Mouse (Mus musculus): ENCODE data around the gene Hecw1.
"Not testable (repeated sequence)": the region's sequence is repeated elsewhere in the genome, so short reads cannot be mapped to it uniquely, and the experiment has no call there.

The Hecw1 gene

DNA sequence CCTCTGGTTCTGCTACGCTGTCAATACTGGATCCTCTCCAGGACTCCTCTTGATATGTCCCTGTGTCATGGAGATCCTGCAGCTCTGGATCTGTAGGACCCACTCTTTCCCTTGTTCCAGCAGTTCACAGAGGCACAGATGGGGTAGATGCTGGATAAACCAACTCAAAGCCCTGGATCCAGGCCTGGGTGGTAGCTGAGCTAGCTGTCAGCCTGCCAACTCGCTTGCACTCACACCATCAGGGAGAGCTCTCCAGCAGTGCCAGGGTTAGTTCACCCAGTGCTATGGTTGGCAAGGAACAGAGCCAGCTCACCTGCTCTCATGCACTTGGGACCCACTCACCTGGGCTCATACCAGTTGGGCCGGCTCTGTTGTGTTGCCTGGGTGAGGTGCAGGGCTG, 157.5 kb downstream of the Hecw1 start:
- DNase-seq (ENCODE audit: low spot score) = no peak

DNA sequence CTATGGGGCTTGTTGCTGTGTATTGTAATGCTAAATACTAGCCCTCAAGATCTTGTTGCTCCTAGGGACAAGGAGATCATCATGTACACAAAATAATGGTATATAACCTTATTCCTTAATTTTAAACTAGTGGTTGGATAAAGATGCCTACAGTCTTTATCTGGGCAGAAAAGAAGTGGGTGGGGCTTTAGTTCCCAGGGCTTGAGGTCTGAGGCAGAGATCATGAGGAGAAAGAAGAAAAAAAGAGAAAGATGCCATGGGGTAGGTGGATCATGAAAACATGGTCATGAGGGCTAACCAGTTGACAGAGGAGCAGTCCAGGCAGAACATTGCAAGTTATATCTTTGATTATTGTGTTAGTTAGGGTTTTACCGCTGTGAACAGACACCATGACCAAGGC, 195.8 kb downstream of the Hecw1 start:
- no peak for DNase-seq (ENCODE audit: low spot score)

DNA sequence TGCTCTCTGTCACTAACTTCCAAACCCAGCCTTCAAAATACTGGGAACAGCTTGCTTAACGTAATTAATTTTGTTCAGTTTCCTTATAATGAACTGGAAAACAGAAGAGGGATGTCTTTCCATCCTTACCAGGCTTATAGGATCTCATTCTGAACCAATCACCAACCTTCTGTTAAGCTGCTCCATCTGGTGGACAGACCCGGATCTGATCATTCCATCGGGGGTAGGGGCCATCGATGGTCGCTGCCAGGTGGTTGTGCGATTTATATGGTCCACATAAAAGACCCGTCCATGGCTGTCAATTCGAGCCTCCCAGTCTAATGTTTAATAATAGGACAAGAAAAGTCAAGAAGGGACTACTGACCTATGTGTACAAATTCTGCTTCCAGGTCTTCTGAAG, 216.4 kb downstream of the Hecw1 start:
- no peak for DNase-seq (ENCODE audit: low spot score)

DNA sequence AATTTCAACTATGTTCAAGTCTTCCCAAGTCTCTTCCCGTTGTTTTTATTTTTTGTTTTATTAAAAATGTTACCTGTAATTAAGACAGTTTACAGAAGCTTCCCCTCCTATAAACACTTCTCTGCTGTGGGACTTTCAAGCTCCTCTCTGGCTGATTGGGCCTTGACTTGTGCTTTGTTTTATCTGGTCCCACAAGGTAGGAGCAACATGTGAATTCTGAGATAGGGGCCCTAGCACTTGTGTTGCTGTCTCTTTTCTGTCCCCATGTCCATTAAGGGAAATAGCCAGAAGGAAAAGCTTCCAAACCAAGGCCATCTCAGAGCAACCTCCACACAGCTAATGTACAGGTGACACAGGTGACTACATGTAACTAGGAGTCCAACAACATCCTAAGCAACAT, 218.9 kb downstream of the Hecw1 start:
- DNase-seq (ENCODE audit: low spot score) = no peak

- DNase-seq (ENCODE audit: low spot score) = no peak
These were observed 220.1 kb downstream of the Hecw1 start for GRCm38 (mm10) chr13:14302921-14303320.

DNA sequence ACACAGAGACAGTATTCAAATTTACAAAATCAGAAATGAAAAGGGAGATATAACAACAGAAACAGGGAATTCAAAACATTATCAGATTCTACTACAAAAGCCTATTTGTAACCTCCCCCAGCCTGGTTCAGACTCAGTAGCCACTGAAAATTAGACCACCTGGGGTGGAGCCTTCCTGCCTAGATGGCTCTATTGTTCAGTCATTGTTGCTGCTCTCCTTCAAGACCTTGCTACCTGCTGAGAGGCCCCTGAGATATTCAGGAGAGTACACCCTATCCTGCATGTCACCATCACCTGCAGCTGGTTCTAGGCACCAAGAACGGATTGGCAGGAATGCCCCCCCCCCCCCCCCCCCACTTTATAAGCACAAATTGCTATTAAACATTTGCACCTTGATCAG, 233.0 kb downstream of the Hecw1 start:
- no peak for DNase-seq (ENCODE audit: low spot score)

GRCm38 (mm10) chr13:14271476-14271875, 251.6 kb downstream of the Hecw1 start:
- DNase-seq (ENCODE audit: low spot score) = no peak

DNA sequence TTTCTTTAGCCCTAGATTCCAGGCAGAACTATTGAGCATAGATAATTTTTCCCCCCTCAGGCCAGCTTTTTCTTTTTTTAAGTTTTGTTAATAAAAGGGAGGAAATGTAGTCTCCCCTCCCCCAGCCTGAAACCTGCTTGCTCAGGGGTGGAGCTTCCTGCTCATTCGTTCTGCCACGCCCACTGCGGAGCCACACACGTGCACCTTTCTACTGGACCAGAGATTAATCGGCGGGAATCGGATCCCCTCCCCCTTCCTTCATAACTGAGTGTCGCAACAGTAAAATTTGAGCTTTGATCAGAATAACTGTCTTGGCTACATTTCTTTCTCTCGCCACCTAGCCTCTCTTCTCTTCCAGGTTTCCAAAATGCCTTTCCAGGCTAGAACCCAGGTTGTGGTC, 262.1 kb downstream of the Hecw1 start:
- not testable (repeated sequence) for DNase-seq (ENCODE audit: low spot score)

- no peak for DNase-seq (ENCODE audit: low spot score)
These were observed 277.1 kb downstream of the Hecw1 start for GRCm38 (mm10) chr13:14245946-14246345.

DNA sequence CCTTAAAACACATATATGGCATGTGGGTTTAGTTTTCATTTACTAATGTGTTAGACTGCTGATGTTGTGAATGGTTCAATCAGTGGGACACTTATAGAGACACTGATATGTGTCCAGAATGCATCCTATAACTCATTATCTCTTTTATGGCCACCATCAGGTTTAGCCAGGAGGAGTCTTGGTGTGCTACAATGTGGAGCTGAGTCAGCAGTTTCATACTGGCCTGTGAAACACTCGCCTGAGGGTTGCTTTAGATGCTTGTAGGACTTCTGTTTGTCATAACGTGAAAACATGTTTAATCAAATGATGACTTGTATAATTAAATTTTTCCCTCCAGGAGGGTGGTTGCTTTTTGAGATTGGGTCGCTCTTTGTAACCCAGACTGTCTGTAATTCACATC, 343.4 kb downstream of the Hecw1 start:
- no peak for DNase-seq (ENCODE audit: low spot score)

- DNase-seq (ENCODE audit: low spot score) = no peak
These were observed 345.0 kb downstream of the Hecw1 start for GRCm38 (mm10) chr13:14177989-14178388.
